Mouse (Mus musculus): ENCODE data around the gene Fgf22. TPM values are rescaled to one million over a fixed set of nuclear protein-coding genes. Genes with fewer than 3 reads are reported as not detected.

The Fgf22 gene
- total RNA-seq, 2 experiments from 2014 or later, result 1.4 to 2.1 TPM

DNA sequence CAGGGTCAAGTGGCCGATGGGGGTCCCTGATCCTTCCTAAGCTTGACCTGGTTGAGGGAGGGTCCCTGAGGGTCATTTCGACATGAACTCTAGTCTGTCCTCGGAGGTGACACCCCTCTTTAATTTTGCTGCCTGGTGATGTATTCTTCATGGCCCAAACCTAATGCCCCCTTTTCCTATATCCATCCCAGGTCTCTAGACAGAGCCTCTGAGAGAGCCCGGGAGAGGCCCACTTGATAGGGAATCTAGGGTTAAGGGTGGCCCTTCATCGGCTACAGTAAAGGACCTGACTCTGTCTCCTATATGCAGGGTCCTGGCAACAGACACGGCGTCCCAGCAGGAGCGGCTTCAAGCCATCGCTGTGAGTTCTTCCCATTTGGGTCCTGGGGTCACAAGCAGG is 51.5 kb downstream of the Fgf22 start:
- no peak for DNase-seq (ENCODE audit: low spot score in 2 of 2)
- intact Hi-C loops (cut with DNase I), result no loop called here

- no peak for DNase-seq (ENCODE audit: low spot score in 2 of 2)
- intact Hi-C loops (cut with DNase I), result no loop called here
Measured at GRCm38 (mm10) chr10:79806972-79807371, 52.1 kb downstream of the Fgf22 start.

- intact Hi-C loops (cut with DNase I), result no loop called here
- DNase-seq (ENCODE audit: low spot score in 2 of 2), result no peak
Measured at GRCm38 (mm10) chr10:79807826-79808225, 53.0 kb downstream of the Fgf22 start.

Other genes starting within 250 kb of the Fgf22 start
- gene Plpp2, start 221.3 kb upstream of the Fgf22 start, total RNA-seq (2021), result 1 to 10 TPM; 2.5 to 3.3 TPM
- 10 to 100 TPM; 41.7 to 51.4 TPM for gene Mier2, start 199.9 kb upstream of the Fgf22 start, total RNA-seq (2021)
- gene Theg, start 167.7 kb upstream of the Fgf22 start, total RNA-seq (2021), result under 1 TPM in 1 of 2 experiments, not detected in 1; 0.55 TPM
- 10 to 100 TPM; 14.2 to 15.1 TPM for gene C2cd4c, start 141.1 kb upstream of the Fgf22 start, total RNA-seq (2021)
- 10 to 100 TPM; 49.8 to 50.3 TPM for gene Shc2, start 117.2 kb upstream of the Fgf22 start, total RNA-seq (2021)
- under 1 TPM; 0.46 to 0.63 TPM for gene Odf3l2, start 109.3 kb upstream of the Fgf22 start, total RNA-seq (2021)
- gene Madcam1, start 90.5 kb upstream of the Fgf22 start, total RNA-seq (2021), result under 1 TPM in 1 of 2 experiments, not detected in 1; 0.23 TPM
- 10 to 100 TPM; 71.9 to 77.9 TPM for gene Tpgs1, start 85.7 kb upstream of the Fgf22 start, total RNA-seq (2021)
- gene Cdc34, start 72.9 kb upstream of the Fgf22 start, total RNA-seq (2021), result 10 to 100 TPM; 64.2 to 70.3 TPM
- gene Gzmm, start 66.1 kb upstream of the Fgf22 start, total RNA-seq (2021), result 1 to 10 TPM in 1 of 2 experiments, under 1 TPM in 1; 0.81 to 1.6 TPM
- 100 to 1,000 TPM; 785 to 820 TPM for gene Bsg, start 50.6 kb upstream of the Fgf22 start, total RNA-seq (2021)
- 10 to 100 TPM; 93.4 to 99.2 TPM for gene Hcn2, start 38.4 kb upstream of the Fgf22 start, total RNA-seq (2021)
- gene Polrmt, start 8.5 kb upstream of the Fgf22 start, total RNA-seq (2021), result 10 to 100 TPM; 43.8 to 45.4 TPM
- 10 to 100 TPM; 95.4 to 97.1 TPM for gene Rnf126, start 11.9 kb downstream of the Fgf22 start, total RNA-seq (2021)
- 1 to 10 TPM; 1.7 to 2.2 TPM for gene Fstl3, start 22.2 kb downstream of the Fgf22 start, total RNA-seq (2021)
- 1 to 10 TPM in 1 of 2 experiments, under 1 TPM in 1; 0.17 to 1.1 TPM for gene Prss57, start 35.9 kb downstream of the Fgf22 start, total RNA-seq (2021)
- gene Palm, start 38.5 kb downstream of the Fgf22 start, total RNA-seq (2021), result 100 to 1,000 TPM; 398 to 410 TPM
- gene Misp, start 65.9 kb downstream of the Fgf22 start, total RNA-seq (2021), result under 1 TPM; 0.59 to 0.72 TPM
- 10 to 100 TPM; 52.1 to 61.1 TPM for gene Ptbp1, start 99.4 kb downstream of the Fgf22 start, total RNA-seq (2021)
- gene Prtn3, start 119.4 kb downstream of the Fgf22 start, total RNA-seq (2021), result 1 to 10 TPM; 2.3 to 3.1 TPM
- 10 to 100 TPM; 68.3 to 71.2 TPM for gene Plppr3, start 119.6 kb downstream of the Fgf22 start, total RNA-seq (2021)
- gene Elane, start 131.2 kb downstream of the Fgf22 start, total RNA-seq (2021), result not detected
- not detected for gene Cfd, start 135.8 kb downstream of the Fgf22 start, total RNA-seq (2021)
- gene Med16, start 153.8 kb downstream of the Fgf22 start, total RNA-seq (2021), result 10 to 100 TPM; 55.0 to 66.5 TPM
- gene Gm26602, start 155.8 kb downstream of the Fgf22 start, total RNA-seq (2021), result not detected
- gene Kiss1r, start 161.9 kb downstream of the Fgf22 start, total RNA-seq (2021), result 1 to 10 TPM; 5.7 to 7.6 TPM
- 100 to 1,000 TPM; 438 to 440 TPM for gene R3hdm4, start 166.1 kb downstream of the Fgf22 start, total RNA-seq (2021)
- gene Arid3a, start 172.0 kb downstream of the Fgf22 start, total RNA-seq (2021), result 1 to 10 TPM; 5.4 to 7.0 TPM
- 10 to 100 TPM; 45.3 to 46.5 TPM for gene Wdr18, start 205.1 kb downstream of the Fgf22 start, total RNA-seq (2021)
- gene Grin3b, start 215.6 kb downstream of the Fgf22 start, total RNA-seq (2021), result under 1 TPM; 0.21 to 0.40 TPM
- 100 to 1,000 TPM; 140 to 152 TPM for gene Tmem259, start 229.3 kb downstream of the Fgf22 start, total RNA-seq (2021)
- gene Cnn2, start 233.5 kb downstream of the Fgf22 start, total RNA-seq (2021), result 10 to 100 TPM in 1 of 2 experiments, 1 to 10 TPM in 1; 9.5 to 11.9 TPM
- 10 to 100 TPM; 10.9 TPM for gene Abca7, start 241.4 kb downstream of the Fgf22 start, total RNA-seq (2021)

Measured in left cerebral cortex, postnatal 14 days (tissue).